Mouse (Mus musculus) MEL (cell line): ENCODE results near the gene Ptx3. TPM values are rescaled to one million over a fixed set of nuclear protein-coding genes. Genes with fewer than 3 reads are reported as not detected.

Source experiments
- DNase-seq: peaks from one replicate; pipeline ENCODE4 v3.0.0; 2011; ENCODE audit warnings: low read depth, low spot score
- H3K27ac ChIP-seq: 2 replicates; pipeline ENCODE4 v1.5.1; 2012; ENCODE audit warnings: low read depth, mild to moderate bottlenecking, control low read depth, low read length, moderate library complexity; ENCODE audit not compliant: control insufficient read depth
- H3K27me3 ChIP-seq, 2 experiments: fragments of 150-350 bp in 1 of 2; sonication (generic) in 1 of 2; 2 replicates each; pipeline ENCODE4 v1.6.1; 2012; ENCODE audit warnings: low read length in 2 of 2, mild to moderate bottlenecking in 2 of 2, improper control_type of control experiment in 1 of 2, moderate library complexity in 1 of 2; ENCODE audit not compliant: insufficient read depth in 2 of 2, control insufficient read depth in 1 of 2
- H3K36me3 ChIP-seq, 2 experiments: 2 replicates each; pipeline ENCODE4 v1.6.1; 2012 to 2014; ENCODE audit warnings: low read length in 2 of 2, improper control_type of control experiment in 1 of 2, inconsistent platforms in 1 of 2, mild to moderate bottlenecking in 1 of 2; ENCODE audit not compliant: insufficient read depth in 2 of 2, control insufficient read depth in 1 of 2
- H3K4me1 ChIP-seq, 2 experiments: fragments of 150-350 bp in 1 of 2; sonication (generic) in 1 of 2; 2 replicates each; pipeline ENCODE4 v1.6.1; 2012; ENCODE audit warnings: low read length in 2 of 2, improper control_type of control experiment in 1 of 2, mild to moderate bottlenecking in 1 of 2; ENCODE audit not compliant: insufficient read depth in 2 of 2, control insufficient read depth in 1 of 2
- H3K4me3 ChIP-seq, 2 experiments: fragments of 150-350 bp in 1 of 2; sonication (generic) in 1 of 2; 2 replicates each; pipeline ENCODE4 v1.5.1; 2012; ENCODE audit warnings: low read depth in 2 of 2, low read length in 2 of 2, mild to moderate bottlenecking in 2 of 2, moderate library complexity in 2 of 2, control low read depth in 1 of 2, improper control_type of control experiment in 1 of 2; ENCODE audit not compliant: control insufficient read depth in 1 of 2, insufficient read depth in 1 of 2
- H3K79me2 ChIP-seq: 2 replicates; pipeline ENCODE4 v1.6.1; 2012; ENCODE audit warnings: mild to moderate bottlenecking, low read length, moderate library complexity; ENCODE audit not compliant: control insufficient read depth, poor library complexity, insufficient read depth
- H3K9ac ChIP-seq: 2 replicates; pipeline ENCODE4 v1.6.1; 2012; ENCODE audit warnings: low read depth, mild to moderate bottlenecking, control low read depth, low read length, moderate library complexity; ENCODE audit not compliant: control insufficient read depth, poor library complexity, severe bottlenecking
- H3K9me3 ChIP-seq: fragments of 150-350 bp; sonication (generic); replicated peaks from 2 replicates; pipeline ENCODE4 v1.6.1; 2012; ENCODE audit warnings: mild to moderate bottlenecking, low read length, improper control_type of control experiment, moderate library complexity; ENCODE audit not compliant: insufficient read depth
- CTCF ChIP-seq, 3 experiments: IDR thresholded peaks in 2 of 3; conservative IDR thresholded peaks in 1 of 3; 2 replicates each; pipeline ENCODE4 v1.5.1; 2011 to 2012; ENCODE audit warnings: low read length in 3 of 3, low read depth in 2 of 3, mild to moderate bottlenecking in 2 of 3, improper control_type of control experiment in 1 of 3, inconsistent platforms in 1 of 3, mixed read lengths in 1 of 3, moderate library complexity in 1 of 3; ENCODE audit not compliant: control insufficient read depth in 1 of 3, insufficient read depth in 1 of 3, poor library complexity in 1 of 3, severe bottlenecking in 1 of 3
- E2F4 ChIP-seq: IDR thresholded peaks from 2 replicates; pipeline ENCODE4 v1.6.1; 2011; ENCODE audit warnings: low read depth, low read length, improper control_type of control experiment, borderline replicate concordance
- HCFC1 ChIP-seq: IDR thresholded peaks from 2 replicates; pipeline ENCODE4 v1.6.1; 2012; ENCODE audit warnings: low read depth, mild to moderate bottlenecking, inconsistent platforms, low read length, improper control_type of control experiment, moderate library complexity
- JUND ChIP-seq: IDR thresholded peaks from 2 replicates; pipeline ENCODE4 v1.6.1; 2011; ENCODE audit warnings: low read depth, mild to moderate bottlenecking, improper control_type of control experiment, low read length
- MAFK ChIP-seq: IDR thresholded peaks from 2 replicates; pipeline ENCODE4 v1.6.1; 2011; ENCODE audit warnings: low read depth, mild to moderate bottlenecking, low read length, improper control_type of control experiment, borderline replicate concordance
- MEF2A ChIP-seq: IDR thresholded peaks from 2 replicates; pipeline ENCODE4 v1.6.1; 2014; ENCODE audit warnings: low read depth, mild to moderate bottlenecking, inconsistent platforms, low read length, improper control_type of control experiment; ENCODE audit not compliant: poor library complexity, insufficient replicate concordance, severe bottlenecking; ENCODE audit errors: extremely low read depth
- MXI1 ChIP-seq: IDR thresholded peaks from 2 replicates; pipeline ENCODE4 v1.6.1; 2011; ENCODE audit warnings: mild to moderate bottlenecking, low read depth, low read length, improper control_type of control experiment
- MYB ChIP-seq: IDR thresholded peaks from 2 replicates; pipeline ENCODE4 v1.6.1; 2011; ENCODE audit warnings: mild to moderate bottlenecking, low read depth, low read length, improper control_type of control experiment
- MYC ChIP-seq: IDR thresholded peaks from 2 replicates; pipeline ENCODE4 v1.6.1; 2011; ENCODE audit warnings: low read depth, mild to moderate bottlenecking, low read length, improper control_type of control experiment, moderate library complexity
- NELFE ChIP-seq: IDR thresholded peaks from 2 replicates; pipeline ENCODE4 v1.6.1; 2011; ENCODE audit warnings: low read depth, low read length, improper control_type of control experiment
- POLR2AphosphoS2 ChIP-seq: IDR thresholded peaks from 2 replicates; pipeline ENCODE4 v1.6.1; 2011; ENCODE audit warnings: low read length, improper control_type of control experiment
- POLR2AphosphoS5 ChIP-seq: IDR thresholded peaks from 2 replicates; pipeline ENCODE4 v1.6.1; 2012; ENCODE audit warnings: low read depth, borderline replicate concordance, mild to moderate bottlenecking, inconsistent platforms, low read length, moderate library complexity, mixed read lengths
- RAD21 ChIP-seq: IDR thresholded peaks from 2 replicates; pipeline ENCODE4 v1.6.1; 2011; ENCODE audit warnings: mild to moderate bottlenecking, low read depth, low read length, improper control_type of control experiment
- TBP ChIP-seq: IDR thresholded peaks from 2 replicates; pipeline ENCODE4 v1.8.0; 2011; ENCODE audit warnings: low read depth, low read length, improper control_type of control experiment
- USF1 ChIP-seq: IDR thresholded peaks from 2 replicates; pipeline ENCODE4 v1.6.1; 2014; ENCODE audit warnings: low read depth, mild to moderate bottlenecking, inconsistent platforms, low read length, improper control_type of control experiment, moderate library complexity
- ZKSCAN1 ChIP-seq: IDR thresholded peaks from 2 replicates; pipeline ENCODE4 v1.6.1; 2012; ENCODE audit warnings: low read depth, mild to moderate bottlenecking, inconsistent platforms, low read length, improper control_type of control experiment, moderate library complexity
- ZMIZ1 ChIP-seq: IDR thresholded peaks from 2 replicates; pipeline ENCODE4 v1.6.1; 2012; ENCODE audit warnings: low read depth, mild to moderate bottlenecking, inconsistent platforms, low read length, improper control_type of control experiment, moderate library complexity
- polyA plus RNA-seq, 2 experiments: library from polyadenylated mRNA; stranded (reverse) in 1 of 2; unstranded in 1 of 2; fragments of >175 nt in 1 of 2; fragments of >200 nt in 1 of 2; gene quantifications; 2 replicates each; pipeline versions ENCODE4 v1.2.1 to v1.2.4; 2012; ENCODE audit warnings: low replicate concordance in 2 of 2, low read depth in 1 of 2; ENCODE audit not compliant: insufficient read length in 2 of 2, insufficient read depth in 1 of 2, missing spikeins in 1 of 2
- total RNA-seq: library from RNA; depleted of rRNA; stranded (reverse); fragments of 300-350 nt; gene quantifications from 2 replicates; pipeline ENCODE4 v1.2.3, GENCODE M21; 2012

Gene Ptx3
- total and polyA plus RNA-seq, 3 experiments, result not detected

- Histone ChIP-seq H3K4me1 (no peaks in the 10 kb centered on the region), H3K9ac (no peak overlapping the region), H3K9me3 (no peaks in the 10 kb centered on the region), H3K79me2 (no peaks in the 10 kb centered on the region), H3K4me3 (no peak overlapping the region), H3K27me3 (peaks cover 0 to 1% of the 10 kb centered on the region in 2 experiments; a peak in 2 of 4 replicates), H3K36me3 (no peaks in the 10 kb centered on the region), H3K27ac (no peak overlapping the region)
- DNase-seq, result no peak
- TF ChIP-seq MAFK, result no peak
- no peak for TF ChIP-seq POLR2AphosphoS2
- TF ChIP-seq POLR2AphosphoS5, result no peak
- TF ChIP-seq MYB, result no peak
- TF ChIP-seq HCFC1, result no peak
- no peak for TF ChIP-seq TBP
- TF ChIP-seq USF1, result no peak
- TF ChIP-seq RAD21, result no peak
- no peak for TF ChIP-seq MYC
- TF ChIP-seq E2F4, result no peak
- no peak for TF ChIP-seq ZKSCAN1
- no peak for TF ChIP-seq MXI1
- no peak for TF ChIP-seq ZMIZ1
- TF ChIP-seq JUND, result no peak
Measured at GRCm38 (mm10) chr3:66220554-66221242, 988 bp downstream of the Ptx3 start.

GRCm38 (mm10) chr3:66221243-66221611, 1.5 kb downstream of the Ptx3 start:
- Histone ChIP-seq H3K9ac (no peak overlapping the region), H3K4me3 (no peak overlapping the region), H3K27ac (no peak overlapping the region), H3K27me3 (peaks cover 0 to 1% of the 10 kb centered on the region in 2 experiments; a peak in 2 of 4 replicates), H3K9me3 (no peaks in the 10 kb centered on the region), H3K36me3 (no peaks in the 10 kb centered on the region), H3K79me2 (no peaks in the 10 kb centered on the region), H3K4me1 (no peaks in the 10 kb centered on the region)
- no peak for DNase-seq
- TF ChIP-seq MEF2A (no peak), ZKSCAN1 (no peak), NELFE (no peak), CTCF (IDR thresholded peaks at IDR 0.05 in 2 of 3, conservative IDR thresholded peaks at IDR 0.05 in 1 of 3; ENCODE audit: control insufficient read depth in 1 of 3, insufficient read depth in 1 of 3, low read depth in 2 of 3, low read length in 3 of 3, poor library complexity in 1 of 3, severe bottlenecking in 1 of 3) (no peak), HCFC1 (no peak)
